Mouse (Mus musculus) right cerebral cortex, postnatal 14 days (tissue): ENCODE results near the gene Mcpt9.
"Not testable (repeated sequence)": the region's sequence is repeated elsewhere in the genome, so short reads cannot be mapped to it uniquely, and the experiment has no call there.

ENCODE experiments used
- DNase-seq: peaks from one replicate; pipeline ENCODE4 v3.0.0; 2022

Gene Mcpt9

DNA sequence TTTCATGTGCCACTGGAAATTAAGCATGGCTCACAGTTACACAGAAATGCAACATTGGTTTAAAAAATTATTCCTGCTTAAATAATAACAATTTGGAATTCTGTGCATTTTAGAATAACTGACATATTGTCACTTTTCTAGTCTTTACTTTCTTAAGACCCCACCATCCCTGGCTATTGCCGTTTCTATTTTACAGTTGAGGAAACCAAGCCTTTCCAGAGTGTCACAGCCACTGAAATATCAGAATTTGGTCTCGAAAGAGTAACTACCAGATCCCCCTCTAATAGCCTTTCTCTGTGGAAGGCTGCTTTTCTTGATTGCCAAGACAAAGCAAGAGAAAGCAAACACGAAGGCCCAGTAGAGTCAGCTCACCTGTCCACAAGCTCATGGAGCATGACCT is at the start of gene Mcpt9:
Gene Mcpt9 (minus strand): TSS at position 101 of the 400 bp plus-strand sequence.
- not testable (repeated sequence) for DNase-seq

DNA sequence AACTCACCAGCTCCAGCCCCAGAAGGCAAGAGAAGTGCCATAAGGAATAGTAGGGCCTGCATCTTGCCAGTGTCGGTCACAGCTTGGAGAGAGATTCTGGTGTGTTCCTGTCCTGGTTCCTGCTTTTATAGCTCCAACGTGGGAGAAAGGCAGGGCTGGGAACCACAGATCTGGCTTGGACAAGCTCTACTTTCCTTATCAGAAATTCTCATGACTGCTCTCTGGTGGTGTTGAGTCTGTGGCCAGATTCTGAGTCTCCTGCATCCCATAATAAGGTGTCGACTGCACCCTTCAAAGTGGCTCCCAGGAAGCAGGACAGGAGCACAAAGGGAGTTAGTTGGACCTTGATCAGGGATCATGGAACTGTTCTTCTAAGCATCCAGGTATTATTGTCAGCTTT is 31.9 kb upstream of the Mcpt9 start, which contains the start of gene Mcpt4:
Gene Mcpt4 (minus strand): TSS at position 101 of the 400 bp plus-strand sequence.
- DNase-seq: not testable (repeated sequence)

DNA sequence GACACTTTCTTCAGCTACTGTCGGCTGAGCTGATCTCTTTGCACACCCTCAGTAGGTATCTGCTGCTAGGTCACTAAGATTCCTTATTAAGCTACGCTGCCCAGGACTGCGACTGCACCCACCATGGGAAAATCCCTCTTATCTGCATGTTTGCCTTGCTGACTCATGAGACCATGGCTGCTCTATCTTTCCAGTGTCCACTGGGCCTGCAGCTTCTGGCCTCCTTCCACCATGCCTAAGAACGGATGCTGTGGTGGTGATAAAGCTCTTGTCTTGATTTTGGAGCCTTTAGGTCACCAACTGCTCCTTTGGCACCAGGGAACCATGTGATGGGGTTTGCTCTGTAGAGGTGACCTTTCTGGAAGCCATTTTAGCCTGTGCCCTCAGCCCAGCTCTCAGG is 27.4 kb upstream of the Mcpt9 start:
- DNase-seq: no peak

DNA sequence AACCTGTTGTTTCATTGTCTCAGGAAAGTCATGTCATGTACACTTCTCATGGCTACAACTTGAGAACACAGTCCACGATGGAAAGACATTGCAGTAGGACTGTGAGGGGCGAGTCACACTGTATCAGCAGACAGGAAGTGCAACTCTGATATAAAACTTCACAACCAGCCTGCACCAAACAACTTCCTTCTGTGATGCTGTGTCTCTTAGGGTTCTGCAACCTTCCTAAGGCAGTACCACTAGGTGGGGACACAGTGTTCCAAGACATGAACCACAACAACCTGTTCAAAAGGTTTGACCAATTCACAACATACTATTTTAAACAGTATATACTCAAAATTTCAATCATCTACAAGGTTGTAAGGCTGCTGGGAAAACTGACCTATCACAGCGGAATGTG is 25.1 kb upstream of the Mcpt9 start:
- no peak for DNase-seq

DNA sequence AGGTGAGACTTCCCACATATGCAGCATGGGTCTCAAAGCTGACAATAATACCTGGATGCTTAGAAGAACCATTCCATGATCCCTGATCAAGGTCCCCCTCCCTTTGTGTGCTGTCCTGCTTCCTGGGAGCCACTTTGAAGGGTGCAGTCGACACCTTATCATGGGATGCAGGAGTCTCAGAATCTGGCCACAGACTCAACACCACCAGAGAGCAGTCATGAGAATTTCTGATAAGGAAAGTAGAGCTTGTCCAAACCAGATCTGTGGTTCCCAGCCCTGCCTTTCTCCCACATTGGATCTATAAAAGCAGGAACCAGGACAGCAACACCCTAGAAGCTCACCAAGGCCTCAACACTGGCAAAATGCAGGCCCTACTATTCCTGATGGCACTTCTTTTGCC is 11.5 kb upstream of the Mcpt9 start, which contains the start of gene Mcpt2:
Gene Mcpt2 (plus strand): TSS at position 250 of the 400 bp plus-strand sequence.
- not testable (repeated sequence) for DNase-seq

DNA sequence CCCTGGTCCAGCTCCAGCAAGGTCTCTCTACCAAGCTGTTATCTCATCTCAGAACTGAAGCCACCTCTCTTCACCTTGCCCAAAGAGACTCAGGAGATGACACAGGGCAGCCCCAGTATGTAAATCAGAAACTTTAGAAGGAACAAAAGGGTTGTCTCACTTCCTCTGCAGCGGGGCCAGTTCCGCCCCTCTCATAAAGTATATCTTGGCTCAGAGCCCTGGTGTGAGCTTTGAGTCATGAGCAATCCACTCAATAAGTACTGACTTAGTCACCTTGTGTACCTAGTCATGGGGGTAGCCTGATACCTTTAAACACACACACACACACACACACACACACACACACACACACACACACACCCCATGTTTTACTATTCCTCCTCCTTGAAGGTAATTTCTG is 4.1 kb upstream of the Mcpt9 start:
- DNase-seq: no peak

DNA sequence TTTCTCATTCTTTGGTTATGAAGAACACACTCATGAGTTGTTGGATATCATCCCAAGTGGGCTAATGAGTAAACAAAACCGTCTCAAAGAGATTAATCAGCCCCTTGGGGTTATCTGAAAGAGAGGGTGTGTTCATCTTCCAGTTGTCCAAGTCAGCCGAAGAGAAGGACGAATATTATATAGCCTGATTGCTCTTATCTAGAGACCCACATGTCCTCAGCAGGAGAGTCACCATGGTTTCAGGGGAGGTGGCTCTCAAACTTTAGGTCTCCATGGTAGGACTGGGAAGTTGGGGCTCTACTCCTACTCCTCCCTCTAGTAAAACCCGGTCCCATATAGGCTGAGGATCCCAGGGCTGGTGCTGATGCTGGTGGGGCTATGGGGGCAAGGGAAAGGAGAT is 9.0 kb downstream of the Mcpt9 start:
- DNase-seq: not testable (repeated sequence)

DNA sequence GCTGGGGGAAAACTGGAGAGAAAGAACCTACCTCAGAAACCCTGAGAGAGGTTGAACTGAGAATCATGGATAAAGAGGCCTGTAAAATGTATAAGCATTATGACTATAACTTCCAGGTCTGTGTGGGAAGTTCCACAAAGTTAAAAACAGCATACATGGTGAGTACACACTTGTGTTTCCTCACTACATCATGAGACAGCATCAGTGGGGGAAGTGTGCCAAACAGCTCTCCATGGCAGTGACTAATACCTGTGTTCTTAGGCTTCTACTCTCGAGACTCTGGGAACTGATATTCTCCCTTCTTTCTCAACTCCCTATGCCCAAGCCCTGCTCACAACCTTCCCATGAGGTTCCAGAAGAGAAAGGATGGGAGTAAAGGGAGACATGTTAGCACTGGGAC is 10.8 kb downstream of the Mcpt9 start:
- peak; percentile 5 for DNase-seq

DNA sequence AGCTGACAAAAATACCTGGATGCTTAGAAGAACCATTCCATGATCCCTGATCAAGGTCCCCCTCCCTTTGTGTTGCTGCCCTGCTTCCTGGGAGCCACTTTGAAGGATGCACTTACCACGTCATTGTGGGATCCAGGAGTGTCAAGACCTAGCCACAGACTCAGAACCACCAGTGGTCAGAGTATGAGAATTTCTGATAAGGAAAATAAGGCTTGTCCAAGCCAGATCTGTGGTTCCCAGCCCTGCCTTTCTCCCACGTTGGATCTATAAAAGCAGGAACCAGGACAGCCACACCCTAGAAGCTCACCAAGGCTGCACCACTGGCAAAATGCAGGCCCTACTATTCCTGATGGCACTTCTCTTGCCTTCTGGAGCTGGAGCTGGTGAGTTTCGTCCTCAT is 12.6 kb downstream of the Mcpt9 start, which contains the start of gene Mcpt1:
Gene Mcpt1 (plus strand): TSS at position 301 of the 400 bp plus-strand sequence.
- not testable (repeated sequence) for DNase-seq

DNA sequence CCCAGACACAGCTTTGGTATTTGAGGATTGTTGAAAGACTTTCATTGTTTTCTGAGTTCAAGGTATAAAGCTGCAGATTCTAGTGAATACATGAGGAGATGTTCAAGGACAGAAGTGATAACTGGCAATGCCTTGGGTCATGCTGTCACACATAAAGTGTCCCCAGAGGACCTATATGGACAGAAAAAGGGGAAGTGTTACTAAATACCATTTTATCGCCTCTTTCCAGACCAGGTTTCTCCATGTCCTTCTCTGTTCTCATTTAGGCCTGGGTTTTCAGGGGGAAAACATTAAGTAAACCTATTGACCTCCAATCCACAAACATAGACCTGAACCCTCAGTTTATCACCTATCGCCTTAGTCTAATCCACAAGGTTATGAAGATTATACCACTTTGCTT is 16.4 kb downstream of the Mcpt9 start:
- no peak for DNase-seq

DNA sequence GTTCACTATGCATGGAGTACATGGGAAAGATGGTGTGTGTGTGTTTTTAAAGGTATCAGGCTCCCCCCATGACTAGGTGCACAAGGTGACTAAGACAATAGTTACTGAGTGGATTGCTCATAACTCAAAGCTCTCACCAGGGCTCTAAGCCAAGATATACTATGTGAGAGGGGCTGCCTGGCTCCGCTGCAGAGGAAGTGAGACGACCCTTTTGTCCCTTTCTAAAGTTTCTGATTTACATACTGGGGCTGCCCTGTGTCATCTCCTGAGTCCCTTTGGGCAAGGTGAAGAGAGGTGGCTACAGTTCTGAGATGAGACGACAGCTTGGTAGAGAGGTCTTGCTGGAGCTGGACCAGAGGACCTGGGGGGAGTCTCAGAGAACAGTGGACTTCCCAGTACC is 17.1 kb downstream of the Mcpt9 start:
- no peak for DNase-seq

DNA sequence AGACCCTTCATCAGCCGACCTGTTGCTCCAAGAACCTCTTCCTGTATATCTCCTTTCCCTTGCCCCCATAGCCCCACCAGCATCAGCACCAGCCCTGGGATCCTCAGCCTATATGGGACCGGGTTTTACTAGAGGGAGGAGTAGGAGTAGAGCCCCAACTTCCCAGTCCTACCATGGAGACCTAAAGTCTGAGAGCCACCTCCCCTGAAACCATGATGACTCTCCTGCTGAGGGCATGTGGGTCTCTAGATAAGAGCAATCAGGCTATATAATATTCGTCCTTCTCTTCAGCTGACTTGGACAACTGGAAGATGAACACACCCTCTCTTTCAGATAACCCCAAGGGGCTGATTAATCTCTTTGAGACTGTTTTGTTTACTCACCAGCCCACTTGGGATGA is 42.8 kb downstream of the Mcpt9 start:
- not testable (repeated sequence) for DNase-seq
